Mouse (Mus musculus): ENCODE measurements around the gene Ltbp4.

The Ltbp4 gene

GRCm38 (mm10) chr7:27258205-27258899, 79.1 kb downstream of the Ltbp4 start, which contains the start of gene Numbl:
Gene Numbl (plus strand): TSS chr7:27258433.
- peak; percentile 98 for DNase-seq (ENCODE audit: low read depth)

GRCm38 (mm10) chr7:27257852-27258204, 79.7 kb downstream of the Ltbp4 start:
- DNase-seq (ENCODE audit: low read depth), result no peak

GRCm38 (mm10) chr7:27257046-27257851, 80.2 kb downstream of the Ltbp4 start:
- no peak for DNase-seq (ENCODE audit: low read depth)

- DNase-seq (ENCODE audit: low read depth), result peak; percentile 45
Observed at GRCm38 (mm10) chr7:27255721-27256120, 81.8 kb downstream of the Ltbp4 start.

Measured in induced T-regulatory cell, adult 2 months (primary cell).